In the genomic region with DNA sequence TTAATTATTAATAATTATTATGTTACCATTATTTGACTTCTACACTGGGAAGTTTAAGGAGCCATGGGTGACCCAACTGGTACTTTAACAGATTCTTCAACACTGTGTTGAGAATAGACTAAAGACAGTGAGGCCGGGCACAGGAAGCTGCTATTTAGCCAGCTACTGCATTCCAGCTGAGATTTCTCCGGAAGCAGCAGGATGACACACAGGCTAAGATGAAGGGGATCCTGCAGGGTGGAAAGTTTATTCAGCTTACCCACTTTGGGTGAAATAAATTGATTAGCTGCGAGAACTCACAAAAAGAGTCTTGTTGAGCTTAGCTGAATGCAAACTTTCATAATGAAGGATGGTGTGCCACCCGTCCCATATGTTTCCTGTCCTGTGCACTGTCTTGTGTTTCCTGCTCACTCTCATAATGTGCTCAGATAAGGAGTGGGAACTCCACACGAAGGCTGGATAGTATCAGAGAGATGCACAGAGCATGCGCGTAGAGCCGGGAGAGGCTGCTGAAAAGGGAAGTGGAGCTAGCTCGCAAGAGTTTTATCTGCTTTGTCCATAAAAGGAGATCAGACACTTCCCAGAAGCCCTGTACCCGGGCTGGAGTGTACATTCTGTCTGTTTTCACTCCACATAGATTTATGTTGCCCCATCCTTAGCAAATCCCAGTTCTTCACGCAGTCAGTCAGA, we compare ENCODE assay signal across 8 mouse cellular contexts. TPM values are rescaled to one million over a fixed set of nuclear protein-coding genes. Genes with fewer than 3 reads are reported as not detected.
DNase-seq lines count a peak whose midpoint lies in the region; ATAC-seq and TF ChIP-seq lines count a peak whose summit lies in the region.

A gene (plus strand): TSS at position 445 of the 690 bp plus-strand sequence.

- no peak within 1 kb of the TSS for H3K27ac ChIP-seq in CH12.LX (ENCODE audit: insufficient read depth, low read depth)
- no peak within 1 kb of the TSS for H3K27ac ChIP-seq in forebrain, embryonic 16.5 days (ENCODE audit: low read length)
- no peak within 1 kb of the TSS; the same call in 1 of the 2 replicates for H3K27ac ChIP-seq in hindbrain, embryonic 11.5 days (ENCODE audit: low read depth, low read length)

- H3K36me3 ChIP-seq in CH12.LX (replicated peaks in 1 of 2; ENCODE audit: control insufficient read depth in 1 of 2, insufficient read depth in 1 of 2, low read length in 1 of 2): no peaks in the 10 kb centered on the region
- no peaks in the 10 kb centered on the region for H3K36me3 ChIP-seq in forebrain, embryonic 16.5 days (ENCODE audit: control insufficient read depth, insufficient read depth)
- no peaks in the 10 kb centered on the region for H3K36me3 ChIP-seq in hindbrain, embryonic 11.5 days (ENCODE audit: control insufficient read depth, insufficient read depth, low read length)

- TF ChIP-seq EP300 in CH12.LX (IDR thresholded peaks at IDR 0.05; ENCODE audit: low read length): no peak

- TF ChIP-seq CTCF in CH12.LX (conservative IDR thresholded peaks at IDR 0.05 in 1 of 2, IDR thresholded peaks at IDR 0.05 in 1 of 2; ENCODE audit: low read depth in 2 of 2, low read length in 2 of 2): no peak

- no peaks in the 10 kb centered on the region for H3K9me3 ChIP-seq in CH12.LX (replicated peaks; ENCODE audit: low read length)
- H3K9me3 ChIP-seq in forebrain, embryonic 16.5 days (ENCODE audit: control insufficient read depth, low read length): no peaks in the 10 kb centered on the region
- H3K9me3 ChIP-seq in hindbrain, embryonic 11.5 days (ENCODE audit: control insufficient read depth, low read length): no peaks in the 10 kb centered on the region

- H3K4me3 ChIP-seq in CH12.LX (replicated peaks in 1 of 3; ENCODE audit: low read depth in 2 of 3, low read length in 2 of 3, poor library complexity in 1 of 3): no peak within 1 kb of the TSS
- H3K4me3 ChIP-seq in forebrain, embryonic 16.5 days (replicated peaks; ENCODE audit: low read length): no peak within 1 kb of the TSS
- no peak within 1 kb of the TSS for H3K4me3 ChIP-seq in hindbrain, embryonic 11.5 days (ENCODE audit: low read depth, low read length)

- peak within 1 kb of the TSS; percentile 94 for H3K4me2 ChIP-seq in CH12.LX (ENCODE audit: insufficient read depth, low read depth, poor library complexity, severe bottlenecking)
- no peak within 1 kb of the TSS for H3K4me2 ChIP-seq in forebrain, embryonic 16.5 days (ENCODE audit: low read length)
- H3K4me2 ChIP-seq in hindbrain, embryonic 11.5 days (replicated peaks; ENCODE audit: low read depth, low read length): no peak within 1 kb of the TSS

- TF ChIP-seq POLR2A in CH12.LX (IDR thresholded peaks at IDR 0.05; ENCODE audit: low read depth, low read length): peak; percentile 49

- no peak for TF ChIP-seq RAD21 in CH12.LX (IDR thresholded peaks at IDR 0.05; ENCODE audit: low read depth, low read length)

- 59% methylated on average over 11 of the region's 11 CpGs for WGBS in forebrain, embryonic 16.5 days
- 51% methylated on average over 11 of the region's 11 CpGs for WGBS in hindbrain, embryonic 11.5 days

- in situ Hi-C loops in CH12.LX (cut with MboI; ENCODE audit: low pct_ligation_motif_present, low pct_unique_long_range_greater_than_20kb, low sequenced_read_pairs): no loop called here

- H3K9ac ChIP-seq in CH12.LX (ENCODE audit: insufficient read depth, low read depth): peak within 1 kb of the TSS; percentile 37; the same call in 1 of the 2 replicates
- H3K9ac ChIP-seq in forebrain, embryonic 16.5 days (replicated peaks; ENCODE audit: low read depth, low read length): no peak within 1 kb of the TSS
- H3K9ac ChIP-seq in hindbrain, embryonic 11.5 days (ENCODE audit: low read depth, low read length): no peak within 1 kb of the TSS

- peaks cover 12 to 37% of the 10 kb centered on the region in 2 experiments for H3K4me1 ChIP-seq in CH12.LX (ENCODE audit: control insufficient read depth in 1 of 2, insufficient read depth in 2 of 2)
- H3K4me1 ChIP-seq in forebrain, embryonic 16.5 days (replicated peaks; ENCODE audit: control insufficient read depth, insufficient read depth, low read length): peaks cover 9% of the 10 kb centered on the region
- 0 out of 2 replicates have a peak, but pooled peaks cover 2% of the 10 kb centered on the region for H3K4me1 ChIP-seq in hindbrain, embryonic 11.5 days (replicated peaks; ENCODE audit: control insufficient read depth, insufficient read depth, low read length)

- ATAC-seq in forebrain, embryonic 16.5 days: no peak
- ATAC-seq in hindbrain, embryonic 11.5 days (ENCODE audit: low FRiP score): no peak

- DNase-seq in CH12.LX (ENCODE audit: extremely low read depth): peak; percentile 47
- peak; percentile 33 for DNase-seq in adrenal gland, postnatal 25 days
- DNase-seq in hindbrain, embryonic 11.5 days (ENCODE audit: low spot score): no peak
- DNase-seq in layer of hippocampus, postnatal 10 days (ENCODE audit: low spot score in 2 of 2): no peak
- peak; percentile 71 for DNase-seq in lung, postnatal 14 days
- peak; percentile 8 for DNase-seq in spleen, adult 12 weeks (ENCODE audit: low spot score)
- DNase-seq in cerebellum, adult 11-12 months: no peak

- dilution Hi-C loops in CH12.LX (cut with MboI; ENCODE audit: extremely low pct_ligation_motif_present, extremely low pct_unique_long_range_greater_than_20kb, low sequenced_read_pairs): no loop called here

- peaks cover 2% of the 10 kb centered on the region for H3K27me3 ChIP-seq in CH12.LX (replicated peaks)
- H3K27me3 ChIP-seq in forebrain, embryonic 16.5 days (replicated peaks; ENCODE audit: control insufficient read depth, insufficient read depth, low read length): peaks cover 4% of the 10 kb centered on the region
- H3K27me3 ChIP-seq in hindbrain, embryonic 11.5 days (ENCODE audit: control insufficient read depth, insufficient read depth, low read length): peaks cover 22% of the 10 kb centered on the region

- no peaks in the 10 kb centered on the region; the same call in 1 of the 2 replicates for H3K79me2 ChIP-seq in CH12.LX (replicated peaks; ENCODE audit: control insufficient read depth, extremely low read depth, insufficient read depth, poor library complexity, severe bottlenecking)

TF ChIP-seq in CH12.LX, 34 proteins besides CTCF, POLR2A, EP300 and RAD21:
- TF ChIP-seq ETS1 (conservative IDR thresholded peaks at IDR 0.05; ENCODE audit: low read depth, low read length) (no peak), CHD2 (IDR thresholded peaks at IDR 0.05; ENCODE audit: low read length) (no peak), ELF1 (IDR thresholded peaks at IDR 0.05; ENCODE audit: low read depth, low read length) (0 out of 2 replicates have a peak, but pooled peaks have one; percentile 51), NRF1 (IDR thresholded peaks at IDR 0.05; ENCODE audit: low read depth, low read length) (peak; percentile 87), IRF4 (IDR thresholded peaks at IDR 0.05; ENCODE audit: low read depth, low read length) (no peak)

RNA-seq across cellular contexts. Expression of the gene that starts here (rescaled TPM):
- total RNA-seq in CH12.LX (2012; rRNA removed) (24.2 and 26.0 TPM in 2 replicates), CH12.LX (2014; rRNA removed) (38.2 and 38.6 TPM in 2 replicates)
- polyA plus RNA-seq in CH12.LX (2012; ENCODE audit: insufficient read length, low read depth): 31.9 and 32.0 TPM in 2 replicates
- total RNA-seq in adrenal gland, postnatal 25 days (2021): 10.8 and 11.2 TPM in 2 replicates
- 11.5 and 11.6 TPM in 2 replicates for polyA plus RNA-seq in forebrain, embryonic 16.5 days (2015; fragmentation: Nextera tagmentation; extraction: Ambion mirVana)
- polyA plus RNA-seq in hindbrain, embryonic 11.5 days (2014; fragmentation: Nextera tagmentation; extraction: Ambion mirVana): 20.2 and 23.3 TPM in 2 replicates
- 10 to 100 TPM; 22.2 to 24.3 TPM for total RNA-seq in layer of hippocampus, postnatal 10 days (2021)

Comparison
In these comparisons a context has a peak if more than half of its experiments do, and no peak if none do; other contexts are left out.
1. DNase-seq: peak in CH12.LX (single experiment), adrenal gland, postnatal 25 days (single experiment), lung, postnatal 14 days (single experiment) and spleen, adult 12 weeks (single experiment); none in hindbrain, embryonic 11.5 days (single experiment), layer of hippocampus, postnatal 10 days (0 of 2) and cerebellum, adult 11-12 months (single experiment).